Mouse (Mus musculus) myocyte (in vitro differentiated cells): Measurements from ENCODE around the gene Lias. TPM values are rescaled to one million over a fixed set of nuclear protein-coding genes. Genes with fewer than 3 reads are reported as not detected.

Experiments
- H3K27me3 ChIP-seq: one replicate; pipeline ENCODE4 v1.6.1; 2011; ENCODE audit not compliant: control insufficient read depth, insufficient read depth, insufficient read length
- H3K36me3 ChIP-seq: one replicate; pipeline ENCODE4 v1.6.1; 2011; ENCODE audit not compliant: control insufficient read depth, insufficient read depth
- H3K4me2 ChIP-seq: one replicate; pipeline ENCODE4 v1.6.1; 2011; ENCODE audit warnings: low read depth, control low read depth
- H3K4me3 ChIP-seq: one replicate; pipeline ENCODE4 v1.5.1; 2011; ENCODE audit warnings: mild to moderate bottlenecking, control low read depth, moderate library complexity
- H3K79me2 ChIP-seq: one replicate; pipeline ENCODE4 v1.6.1; 2011; ENCODE audit not compliant: control insufficient read depth, insufficient read depth
- H3ac ChIP-seq: one replicate; pipeline ENCODE4 v1.6.1; 2011; ENCODE audit not compliant: control insufficient read depth, insufficient read length
- CEBPB ChIP-seq: IDR thresholded peaks from 2 replicates; pipeline ENCODE4 v1.6.1; 2011; ENCODE audit warnings: mild to moderate bottlenecking, moderate library complexity; ENCODE audit not compliant: poor library complexity, insufficient read depth, severe bottlenecking
- E2F4 ChIP-seq: IDR thresholded peaks from one replicate; pipeline ENCODE4 v1.6.1; 2011; ENCODE audit warnings: mild to moderate bottlenecking, control low read depth, moderate library complexity; ENCODE audit not compliant: insufficient read depth
- MAX ChIP-seq: IDR thresholded peaks from one replicate; pipeline ENCODE4 v1.6.1; 2011; ENCODE audit warnings: low read depth, mild to moderate bottlenecking, control low read depth
- MYOD1 ChIP-seq, 3 experiments: IDR thresholded peaks; one replicate each; pipeline ENCODE4 v1.6.1; 2011; ENCODE audit warnings: control low read depth in 2 of 3, low read depth in 2 of 3, mild to moderate bottlenecking in 2 of 3, moderate library complexity in 1 of 3; ENCODE audit not compliant: insufficient read length in 2 of 3, control insufficient read depth in 1 of 3
- MYOG ChIP-seq, 3 experiments: IDR thresholded peaks; one replicate each; pipeline ENCODE4 v1.6.1; 2011; ENCODE audit warnings: control low read depth in 2 of 3, low read depth in 2 of 3, mild to moderate bottlenecking in 2 of 3; ENCODE audit not compliant: insufficient read length in 2 of 3, control insufficient read depth in 1 of 3, insufficient read depth in 1 of 3
- POLR2A ChIP-seq: IDR thresholded peaks from one replicate; pipeline ENCODE4 v1.6.1; 2011; ENCODE audit warnings: low read depth, mild to moderate bottlenecking, control low read depth, moderate library complexity; ENCODE audit not compliant: insufficient read length
- POLR2AphosphoS2 ChIP-seq: IDR thresholded peaks from one replicate; pipeline ENCODE4 v1.6.1; 2011; ENCODE audit warnings: low read depth, control low read depth; ENCODE audit not compliant: insufficient read length
- REST ChIP-seq: IDR thresholded peaks from one replicate; pipeline ENCODE4 v1.6.1; 2011; ENCODE audit warnings: mild to moderate bottlenecking, control low read depth, moderate library complexity; ENCODE audit not compliant: insufficient read depth, insufficient read length
- SRF ChIP-seq: IDR thresholded peaks from one replicate; pipeline ENCODE4 v1.6.1; 2011; ENCODE audit warnings: low read depth; ENCODE audit not compliant: control insufficient read depth, insufficient read length
- TCF12 ChIP-seq: IDR thresholded peaks from one replicate; pipeline ENCODE4 v1.6.1; 2011; ENCODE audit warnings: mild to moderate bottlenecking, control low read depth; ENCODE audit not compliant: poor library complexity, insufficient read depth, severe bottlenecking
- TCF3 ChIP-seq: IDR thresholded peaks from one replicate; pipeline ENCODE4 v1.6.1; 2011; ENCODE audit warnings: low read depth, control low read depth; ENCODE audit not compliant: insufficient read length
- USF1 ChIP-seq: IDR thresholded peaks from one replicate; pipeline ENCODE4 v1.6.1; 2011; ENCODE audit warnings: low read depth, mild to moderate bottlenecking, control low read depth, moderate library complexity
- polyA plus RNA-seq: library from polyadenylated mRNA; unstranded; fragments of >200 nt; fragmentation: generic; extraction: Trizol; gene quantifications from one replicate; pipeline ENCODE4 v1.2.1, GENCODE M21; 2012; ENCODE audit warnings: missing spikeins

Lias gene
- polyA plus RNA-seq, 1 experiment, result 22.6 TPM

- Histone ChIP-seq H3K79me2 (no peaks in the 10 kb centered on the region), H3K4me3 (no peak overlapping the region), H3K36me3 (peaks cover 22% of the 10 kb centered on the region), H3ac (no peak overlapping the region), H3K27me3 (no peaks in the 10 kb centered on the region), H3K4me2 (no peak overlapping the region)
- TF ChIP-seq POLR2AphosphoS2 (no peak), USF1 (no peak), POLR2A (no peak), E2F4 (no peak), REST (no peak), MYOD1 (IDR thresholded peaks at IDR 0.05; ENCODE audit: control insufficient read depth in 1 of 3, insufficient read length in 2 of 3, low read depth in 2 of 3) (no peak), CEBPB (no peak), TCF3 (no peak), TCF12 (no peak), MAX (no peak), SRF (no peak), MYOG (IDR thresholded peaks at IDR 0.05; ENCODE audit: control insufficient read depth in 1 of 3, insufficient read depth in 1 of 3, insufficient read length in 2 of 3, low read depth in 2 of 3) (no peak)
Observed at GRCm38 (mm10) chr5:65401251-65401994, 10.1 kb downstream of the Lias start.

GRCm38 (mm10) chr5:65407989-65408388 is 16.7 kb downstream of the Lias start:
- TF ChIP-seq MAX, result no peak
- no peak for TF ChIP-seq E2F4
- TF ChIP-seq POLR2AphosphoS2, result no peak
- no peak for TF ChIP-seq POLR2A
- TF ChIP-seq MYOG (IDR thresholded peaks at IDR 0.05; ENCODE audit: control insufficient read depth in 1 of 3, insufficient read depth in 1 of 3, insufficient read length in 2 of 3, low read depth in 2 of 3), result no peak
- TF ChIP-seq CEBPB, result no peak
- no peak for TF ChIP-seq USF1
- no peak for TF ChIP-seq REST
- no peak for TF ChIP-seq TCF3
- TF ChIP-seq TCF12, result no peak
- no peak for TF ChIP-seq MYOD1 (IDR thresholded peaks at IDR 0.05; ENCODE audit: control insufficient read depth in 1 of 3, insufficient read length in 2 of 3, low read depth in 2 of 3)
- no peak for TF ChIP-seq SRF
- H3K79me2 ChIP-seq, result no peaks in the 10 kb centered on the region
- no peak overlapping the region for H3K4me2 ChIP-seq
- no peaks in the 10 kb centered on the region for H3K27me3 ChIP-seq
- H3ac ChIP-seq, result no peak overlapping the region
- H3K36me3 ChIP-seq, result peaks cover 24% of the 10 kb centered on the region
- H3K4me3 ChIP-seq, result no peak overlapping the region

DNA sequence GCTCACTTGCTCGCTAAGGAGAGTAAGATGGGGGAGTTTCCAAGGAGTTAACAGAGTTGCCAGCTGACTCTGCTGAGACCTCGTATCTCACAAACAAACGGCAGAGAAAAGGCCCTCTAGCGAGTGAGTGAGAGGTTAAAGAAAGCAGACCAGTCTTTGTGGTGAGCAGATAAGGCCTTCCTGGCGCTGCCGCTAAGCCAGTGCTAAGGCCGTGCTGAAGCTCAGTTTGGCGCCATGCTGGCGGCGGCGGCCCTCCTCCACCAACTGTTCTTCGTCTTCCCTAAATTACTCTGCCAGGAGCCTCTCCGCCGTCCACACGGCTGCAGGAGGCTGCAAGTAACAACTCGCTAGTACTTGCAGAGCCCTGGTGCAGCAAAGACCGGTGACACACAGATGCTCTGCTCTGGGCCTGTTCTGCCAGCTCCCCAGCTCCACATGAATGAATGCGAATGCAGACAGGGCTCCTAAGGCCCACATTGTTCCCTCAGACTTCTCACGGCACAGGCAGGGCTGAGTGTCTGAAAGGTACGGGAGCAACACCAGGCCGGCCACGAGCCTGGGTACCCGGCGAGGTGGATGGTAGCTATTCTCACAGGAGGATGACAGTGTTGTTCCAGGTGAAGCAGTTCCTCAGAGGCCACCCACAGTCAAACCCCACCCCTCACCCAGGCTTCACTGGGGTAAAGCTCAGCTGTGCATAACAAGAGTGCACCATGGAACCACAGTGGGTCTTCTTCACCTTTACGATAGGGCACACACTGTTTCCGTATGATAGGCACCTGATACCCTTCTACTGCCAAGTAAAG is 24.6 kb downstream of the Lias start:
- H3K4me2 ChIP-seq, result no peak overlapping the region
- H3K79me2 ChIP-seq, result no peaks in the 10 kb centered on the region
- peaks cover 22% of the 10 kb centered on the region for H3K36me3 ChIP-seq
- no peaks in the 10 kb centered on the region for H3K27me3 ChIP-seq
- H3K4me3 ChIP-seq, result no peak overlapping the region
- H3ac ChIP-seq, result no peak overlapping the region
- TF ChIP-seq CEBPB, result no peak

DNA sequence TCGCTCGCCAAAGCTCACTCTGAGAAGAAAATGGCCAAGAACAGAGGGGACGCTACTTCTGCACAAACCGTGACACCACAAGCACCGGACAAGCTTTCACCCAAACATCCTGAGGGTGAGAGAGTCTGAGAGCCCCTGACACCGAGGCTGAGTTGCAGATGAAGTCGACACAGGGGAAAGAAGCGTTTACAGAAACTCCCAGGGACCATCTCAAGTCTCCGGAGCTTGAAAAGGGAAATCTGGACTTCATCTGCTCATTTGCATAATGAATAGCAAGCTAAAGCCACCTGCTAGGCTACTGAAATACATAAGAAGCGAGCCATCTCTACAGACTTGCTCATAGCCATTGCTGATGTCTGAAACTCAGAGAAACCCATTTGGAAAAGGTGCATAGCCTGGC is 27.8 kb downstream of the Lias start:
- no peak overlapping the region for H3ac ChIP-seq
- TF ChIP-seq TCF12, result no peak
- no peak for TF ChIP-seq SRF
- no peak for TF ChIP-seq POLR2AphosphoS2
- TF ChIP-seq CEBPB, result no peak
- TF ChIP-seq E2F4, result no peak
- TF ChIP-seq TCF3, result no peak
- TF ChIP-seq MYOD1 (IDR thresholded peaks at IDR 0.05; ENCODE audit: control insufficient read depth in 1 of 3, insufficient read length in 2 of 3, low read depth in 2 of 3), result no peak
- no peak for TF ChIP-seq MYOG (IDR thresholded peaks at IDR 0.05; ENCODE audit: control insufficient read depth in 1 of 3, insufficient read depth in 1 of 3, insufficient read length in 2 of 3, low read depth in 2 of 3)
- no peak for TF ChIP-seq MAX
- TF ChIP-seq USF1, result no peak
- no peak for TF ChIP-seq POLR2A
- TF ChIP-seq REST, result no peak
- H3K4me3 ChIP-seq, result no peak overlapping the region
- H3K4me2 ChIP-seq, result no peak overlapping the region
- H3K79me2 ChIP-seq, result no peaks in the 10 kb centered on the region
- H3K36me3 ChIP-seq, result peaks cover 21% of the 10 kb centered on the region
- H3K27me3 ChIP-seq, result no peaks in the 10 kb centered on the region

DNA sequence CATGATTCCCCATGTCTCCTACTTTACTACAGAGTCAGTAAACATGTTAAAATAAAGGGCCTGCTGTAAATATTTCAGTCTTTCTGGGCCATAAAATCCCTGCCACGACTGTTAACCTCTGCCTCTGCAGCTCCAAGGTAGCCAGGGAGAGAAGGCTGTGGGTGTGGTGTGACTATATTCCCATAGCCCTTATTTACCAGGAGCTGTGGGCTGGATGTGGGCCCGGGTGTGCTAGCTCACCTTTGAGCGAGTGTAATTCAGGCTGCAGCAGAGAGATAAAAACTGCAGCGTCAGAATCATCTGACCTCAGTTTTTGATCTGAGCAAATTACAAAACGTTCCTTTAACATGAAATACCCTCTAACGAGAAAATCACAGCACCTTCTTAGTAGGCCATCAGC is 29.5 kb downstream of the Lias start:
- H3ac ChIP-seq, result no peak overlapping the region
- H3K36me3 ChIP-seq, result peaks cover 35% of the 10 kb centered on the region
- no peaks in the 10 kb centered on the region for H3K79me2 ChIP-seq
- no peak overlapping the region for H3K4me3 ChIP-seq
- TF ChIP-seq MYOD1 (IDR thresholded peaks at IDR 0.05; ENCODE audit: control insufficient read depth in 1 of 3, insufficient read length in 2 of 3, low read depth in 2 of 3) (no peak), POLR2A (no peak), REST (no peak), SRF (no peak)
- H3K27me3 ChIP-seq, result no peaks in the 10 kb centered on the region
- H3K4me2 ChIP-seq, result no peak overlapping the region
